Mouse (Mus musculus): ENCODE data around the gene Cep85l. TPM values are rescaled to one million over a fixed set of nuclear protein-coding genes. Genes with fewer than 3 reads are reported as not detected.

Cep85l gene
- total RNA-seq, 1 experiment from 2014 or later = 12.5 TPM

Other genes with a start within 250 kb of the Cep85l start
- gene Pln, start 42.3 kb downstream of the Cep85l start, total RNA-seq (2021) = 0.27 TPM in 1 of 2 replicates, not detected in the other
- gene Asf1a, start 216.8 kb upstream of the Cep85l start, total RNA-seq (2021) = 34.5 and 39.0 TPM in 2 replicates